Mouse (Mus musculus) hindbrain, embryonic 15.5 days (tissue): Measurements from ENCODE around the gene Vsig8. TPM values are rescaled to one million over a fixed set of nuclear protein-coding genes. Genes with fewer than 3 reads are reported as not detected.
A peak's percentile ranks its signal among the peaks of the same experiment; 100 is the strongest.

Experiments
- ATAC-seq: fragments of 200-750 bp; cut with Nextera tagmentation; 2 replicates; pipeline ENCODE4 v1.8.0; 2017; ENCODE audit warnings: low read depth, moderate number of reproducible peaks, moderate TSS enrichment; ENCODE audit not compliant: low FRiP score
- H3K27ac ChIP-seq: fragments of 300-500 bp; sonication (generic); replicated peaks from 2 replicates; pipeline ENCODE4 v1.5.1; 2015; ENCODE audit warnings: mild to moderate bottlenecking, inconsistent platforms
- H3K27me3 ChIP-seq: fragments of 300-500 bp; sonication (generic); 2 replicates; pipeline ENCODE4 v1.6.1; 2015; ENCODE audit warnings: control low read depth, inconsistent platforms
- H3K36me3 ChIP-seq: fragments of 300-500 bp; sonication (generic); 2 replicates; pipeline ENCODE4 v1.6.1; 2015; ENCODE audit warnings: control low read depth, inconsistent platforms
- H3K4me1 ChIP-seq: fragments of 300-500 bp; sonication (generic); replicated peaks from 2 replicates; pipeline ENCODE4 v1.6.1; 2015; ENCODE audit warnings: control low read depth, inconsistent platforms
- H3K4me2 ChIP-seq: fragments of 300-500 bp; sonication (generic); 2 replicates; pipeline ENCODE4 v1.6.1; 2015; ENCODE audit warnings: moderate library complexity, mild to moderate bottlenecking, inconsistent platforms
- H3K4me3 ChIP-seq: fragments of 300-500 bp; sonication (generic); 2 replicates; pipeline ENCODE4 v1.5.1; 2015; ENCODE audit warnings: mild to moderate bottlenecking, inconsistent platforms
- H3K9ac ChIP-seq: fragments of 300-500 bp; sonication (generic); 2 replicates; pipeline ENCODE4 v1.6.1; 2015; ENCODE audit warnings: inconsistent platforms
- H3K9me3 ChIP-seq: fragments of 300-500 bp; sonication (generic); 2 replicates; pipeline ENCODE4 v1.6.1; 2016; ENCODE audit warnings: control low read depth, inconsistent platforms
- WGBS: fragments of 180-500 bp; shearing (Covaris S2); methylation state at CpG from one replicate; pipeline ENCODE4 v1.1.7; 2015; 5-methylcytosine and 5-hydroxymethylcytosine counted together
- polyA plus RNA-seq: library from polyadenylated mRNA; unstranded; fragments of >200 nt; fragmentation: Nextera tagmentation; extraction: Ambion mirVana; gene quantifications from 2 replicates; pipeline ENCODE4 v1.2.1, GENCODE M21; 2015

Gene Vsig8
- polyA plus RNA-seq, 1 experiment from 2014 or later = 1.1 TPM

DNA sequence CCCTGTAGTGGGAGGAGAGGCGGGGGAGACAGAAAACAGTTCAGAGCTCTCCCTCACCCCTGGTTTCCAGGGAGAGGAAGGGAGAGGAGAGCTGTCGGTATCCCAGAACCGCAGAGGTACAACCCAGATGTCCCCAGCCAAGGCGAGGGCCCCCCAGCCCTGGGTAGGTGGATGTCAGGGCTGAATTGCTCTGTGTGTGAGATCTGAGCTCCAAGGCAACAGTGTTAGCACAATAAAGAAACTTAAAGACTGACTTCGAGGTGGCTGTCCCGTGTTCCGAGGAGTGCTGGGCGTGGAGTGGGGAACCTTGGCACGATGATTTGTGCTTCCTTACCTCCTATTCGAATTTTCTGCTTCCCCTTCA lies 7.7 kb downstream of the Vsig8 start:
- Histone ChIP-seq H3K27me3 (peaks cover 10% of the 10 kb centered on the region; the same call in 1 of the 2 replicates), H3K4me1 (peaks cover 16% of the 10 kb centered on the region), H3K4me3 (peak overlapping the region; percentile 62), H3K9ac (peak overlapping the region; percentile 58), H3K4me2 (peak overlapping the region; percentile 87), H3K9me3 (no peaks in the 10 kb centered on the region), H3K27ac (0 out of 2 replicates have a peak overlapping the region, but pooled peaks have one; percentile 44), H3K36me3 (no peaks in the 10 kb centered on the region)
- ATAC-seq = no peak
- 1% methylated on average over 9 of the region's 10 CpGs for WGBS

DNA sequence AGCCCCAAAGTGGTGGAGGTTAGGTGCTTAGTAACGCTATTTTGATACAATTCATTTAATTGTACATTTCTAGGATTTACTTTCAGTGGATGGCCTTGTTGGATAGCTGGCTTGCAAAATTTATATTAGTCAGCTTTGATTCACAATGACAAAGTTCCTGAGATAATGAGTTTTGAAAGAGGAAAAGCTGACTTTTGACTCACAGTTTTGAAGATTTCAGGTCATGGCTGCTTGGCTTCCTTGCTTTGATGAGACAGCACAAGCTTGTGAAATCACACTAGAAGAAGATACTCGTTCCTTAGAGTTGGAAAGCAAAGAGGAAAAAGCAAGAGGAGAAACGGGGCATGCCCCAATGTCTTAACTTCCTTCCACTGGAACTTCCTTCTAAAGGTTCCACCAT lies 10.4 kb downstream of the Vsig8 start:
- 81% methylated on average over 3 of the region's 3 CpGs for WGBS
- Histone ChIP-seq H3K27ac (no peak overlapping the region), H3K4me3 (no peak overlapping the region), H3K4me2 (no peak overlapping the region), H3K4me1 (peaks cover 16% of the 10 kb centered on the region), H3K9ac (no peak overlapping the region), H3K9me3 (no peaks in the 10 kb centered on the region), H3K36me3 (no peaks in the 10 kb centered on the region), H3K27me3 (peaks cover 9% of the 10 kb centered on the region; the same call in 1 of the 2 replicates)
- ATAC-seq = no peak

DNA sequence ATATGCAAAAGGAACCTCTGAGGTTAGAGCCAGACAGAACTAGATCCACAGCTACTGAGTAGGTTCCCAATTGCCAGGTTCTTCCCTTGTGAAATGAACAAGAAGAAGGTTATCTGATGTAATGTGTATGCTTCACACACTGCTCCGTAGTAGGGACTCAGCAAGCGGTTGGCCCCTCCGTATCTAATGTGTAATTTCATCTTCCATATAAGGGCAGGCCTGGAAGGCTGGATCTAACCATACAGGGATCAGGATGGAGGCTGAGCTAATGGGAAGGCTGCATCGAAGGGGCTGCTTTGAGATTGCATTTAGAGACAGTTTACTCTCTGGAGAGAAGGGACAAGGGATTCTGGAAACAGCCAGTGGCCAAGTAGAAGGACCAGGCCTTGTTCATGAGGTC lies 12.0 kb downstream of the Vsig8 start:
- 54% methylated on average over 4 of the region's 4 CpGs for WGBS
- Histone ChIP-seq H3K27ac (no peak overlapping the region), H3K36me3 (no peaks in the 10 kb centered on the region), H3K9me3 (no peaks in the 10 kb centered on the region), H3K4me2 (no peak overlapping the region), H3K9ac (no peak overlapping the region), H3K4me1 (peaks cover 5% of the 10 kb centered on the region; the same call in 1 of the 2 replicates), H3K27me3 (no peaks in the 10 kb centered on the region), H3K4me3 (no peak overlapping the region)
- no peak for ATAC-seq

DNA sequence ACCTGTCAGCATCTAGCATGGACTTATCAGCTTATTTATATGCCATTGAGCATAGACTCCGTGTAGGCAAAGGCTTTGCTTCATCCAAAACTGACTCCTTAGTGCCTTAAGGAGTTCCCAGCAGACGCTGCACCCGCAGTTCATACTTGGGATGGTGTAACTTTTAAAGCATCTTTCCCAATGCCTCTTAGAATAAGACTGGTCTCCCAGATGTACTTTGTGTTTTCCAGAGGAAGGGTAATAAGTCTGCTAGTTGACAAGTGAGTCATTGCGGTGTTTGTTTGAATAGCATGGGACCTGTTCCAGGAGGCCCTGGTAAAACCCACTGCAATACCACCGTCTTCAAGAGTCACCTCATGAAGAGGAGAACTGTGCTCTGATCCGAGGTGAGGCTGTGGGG lies 24.4 kb downstream of the Vsig8 start:
- Histone ChIP-seq H3K9me3 (no peaks in the 10 kb centered on the region), H3K4me3 (no peak overlapping the region), H3K9ac (no peak overlapping the region), H3K4me2 (no peak overlapping the region), H3K4me1 (peaks cover under 1% of the 10 kb centered on the region; the same call in 1 of the 2 replicates), H3K27ac (no peak overlapping the region), H3K36me3 (no peaks in the 10 kb centered on the region), H3K27me3 (no peaks in the 10 kb centered on the region; the same call in 1 of the 2 replicates)
- 78% methylated on average over 6 of the region's 6 CpGs for WGBS
- ATAC-seq = no peak

- ATAC-seq = no peak
- 89% methylated on average over 8 of the region's 8 CpGs for WGBS
- H3K9ac ChIP-seq = no peak overlapping the region
- peaks cover 14% of the 10 kb centered on the region for H3K4me1 ChIP-seq
- H3K4me2 ChIP-seq = no peak overlapping the region
- H3K27me3 ChIP-seq = no peaks in the 10 kb centered on the region; the same call in 1 of the 2 replicates
- H3K27ac ChIP-seq = no peak overlapping the region
- no peaks in the 10 kb centered on the region for H3K36me3 ChIP-seq
- no peaks in the 10 kb centered on the region for H3K9me3 ChIP-seq
- H3K4me3 ChIP-seq = no peak overlapping the region
Measured at GRCm38 (mm10) chr1:172582436-172582835, 26.7 kb downstream of the Vsig8 start.

- Histone ChIP-seq H3K36me3 (no peaks in the 10 kb centered on the region), H3K4me1 (peaks cover 14% of the 10 kb centered on the region), H3K9me3 (no peaks in the 10 kb centered on the region), H3K27ac (no peak overlapping the region), H3K4me2 (no peak overlapping the region), H3K4me3 (no peak overlapping the region), H3K9ac (no peak overlapping the region), H3K27me3 (no peaks in the 10 kb centered on the region; the same call in 1 of the 2 replicates)
- 89% methylated on average over 6 of the region's 6 CpGs for WGBS
- ATAC-seq = no peak
Measured at GRCm38 (mm10) chr1:172584271-172584670, 28.5 kb downstream of the Vsig8 start.

DNA sequence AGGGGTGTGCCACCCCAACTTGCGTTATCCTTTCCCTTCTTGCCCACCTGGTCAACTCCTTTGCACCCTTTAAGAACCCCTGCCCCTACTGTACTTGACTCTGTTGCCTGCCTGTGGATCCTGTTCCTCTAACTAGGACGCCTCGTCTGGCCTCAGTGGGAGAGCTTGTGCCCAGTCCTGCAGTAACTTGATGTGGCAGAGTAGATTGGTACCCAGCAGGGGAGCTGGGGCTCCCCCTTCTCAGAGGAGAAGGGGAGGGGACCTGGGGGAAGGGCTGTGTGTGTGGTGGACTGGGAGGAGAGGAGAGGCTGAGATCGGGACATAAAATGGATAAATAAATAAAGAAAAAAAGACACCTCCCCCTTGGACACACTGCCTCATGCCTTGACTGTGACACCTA lies 29.3 kb downstream of the Vsig8 start:
- Histone ChIP-seq H3K4me3 (no peak overlapping the region), H3K27me3 (no peaks in the 10 kb centered on the region; the same call in 1 of the 2 replicates), H3K4me1 (peaks cover 14% of the 10 kb centered on the region), H3K9ac (no peak overlapping the region), H3K4me2 (peak overlapping the region; percentile 24; the same call in 1 of the 2 replicates), H3K27ac (no peak overlapping the region), H3K36me3 (no peaks in the 10 kb centered on the region), H3K9me3 (no peaks in the 10 kb centered on the region)
- WGBS = 45% methylated on average over 4 of the region's 4 CpGs
- peak; percentile 39 for ATAC-seq

DNA sequence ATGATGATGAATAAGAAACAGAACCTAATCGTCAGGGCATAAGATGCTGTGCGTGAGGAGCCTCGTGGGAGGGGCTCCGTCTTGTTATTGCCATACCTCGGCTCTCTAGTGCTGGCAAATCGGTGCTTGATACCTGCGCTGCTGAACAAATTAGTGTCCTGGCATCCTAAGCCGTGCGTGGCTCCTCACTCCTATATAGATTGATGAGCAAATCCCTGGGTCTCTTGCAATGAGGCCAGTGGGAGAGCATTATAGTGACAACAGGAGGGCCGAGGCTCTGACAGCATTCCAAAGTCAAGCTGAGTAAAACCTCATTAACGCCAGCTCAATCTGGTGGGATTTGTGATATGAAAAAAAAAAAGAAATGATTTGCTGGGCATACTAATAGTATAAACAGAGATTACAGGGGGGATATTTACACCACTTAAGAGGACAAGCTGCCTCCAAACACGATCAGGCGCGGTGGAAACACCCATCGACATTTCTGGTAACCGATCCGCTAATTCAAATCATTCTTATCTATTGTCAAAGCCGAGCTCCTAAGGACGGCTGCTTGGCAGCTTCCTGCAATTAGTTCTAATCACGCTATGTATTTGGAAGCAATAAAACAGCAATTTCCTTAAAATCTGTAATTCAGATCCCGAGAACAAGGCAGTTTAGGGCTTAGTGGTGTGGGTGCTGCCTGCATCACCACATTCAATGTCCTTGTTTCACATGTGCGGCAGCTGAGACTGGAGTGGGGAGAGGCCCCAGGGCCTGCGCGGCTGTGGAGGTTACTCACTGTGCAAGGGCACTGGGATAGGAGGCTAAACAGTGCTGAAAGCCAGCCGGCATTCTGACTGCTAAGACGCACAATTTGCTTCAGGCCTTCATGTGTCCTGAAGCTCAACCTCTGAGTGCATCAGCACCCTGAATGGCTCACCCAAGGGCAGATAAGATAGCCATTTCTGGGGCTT lies 30.2 kb downstream of the Vsig8 start:
- no peaks in the 10 kb centered on the region for H3K36me3 ChIP-seq
- peak overlapping the region; percentile 24 for H3K4me2 ChIP-seq
- no peaks in the 10 kb centered on the region for H3K9me3 ChIP-seq
- H3K27me3 ChIP-seq = no peaks in the 10 kb centered on the region; the same call in 1 of the 2 replicates
- WGBS = 17% methylated on average over 26 of the region's 26 CpGs
- no peak overlapping the region for H3K4me3 ChIP-seq
- H3K9ac ChIP-seq = no peak overlapping the region
- peaks cover 14% of the 10 kb centered on the region for H3K4me1 ChIP-seq
- ATAC-seq = peak; percentile 58; the same call in 1 of the 2 replicates
- peak overlapping the region; percentile 47 for H3K27ac ChIP-seq

DNA sequence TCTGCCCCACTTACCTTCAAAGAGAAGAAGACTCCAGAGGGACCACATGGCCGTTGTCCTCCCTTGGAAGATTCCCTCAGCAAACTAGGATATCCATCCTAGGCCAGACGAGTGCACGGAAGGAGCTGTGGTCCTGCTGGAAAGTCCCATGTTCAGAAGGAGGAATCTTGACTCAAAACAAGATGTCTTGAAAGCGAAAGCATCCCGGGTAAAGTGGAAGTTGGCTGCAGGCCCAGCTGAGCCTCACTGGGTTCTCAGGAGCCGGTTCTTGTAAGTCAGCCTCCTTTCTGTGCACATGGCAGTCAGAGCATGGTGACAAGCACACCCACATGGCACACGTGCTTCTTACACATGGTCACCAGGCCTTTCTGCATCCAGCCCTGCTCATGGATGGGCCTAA lies 34.6 kb downstream of the Vsig8 start, which contains the start of gene Slamf8:
Slamf8 (minus strand) TSS at position 184 of the 400 bp plus-strand sequence.
- no peak within 1 kb of the TSS for H3K9ac ChIP-seq
- H3K27ac ChIP-seq = no peak within 1 kb of the TSS
- peaks cover 11% of the 10 kb centered on the region for H3K4me1 ChIP-seq
- H3K9me3 ChIP-seq = no peaks in the 10 kb centered on the region
- no peak within 1 kb of the TSS for H3K4me2 ChIP-seq
- no peak within 1 kb of the TSS for H3K4me3 ChIP-seq
- no peak for ATAC-seq
- no peaks in the 10 kb centered on the region for H3K36me3 ChIP-seq
- WGBS = 79% methylated on average over 7 of the region's 7 CpGs
- H3K27me3 ChIP-seq = no peaks in the 10 kb centered on the region

GRCm38 (mm10) chr1:172593321-172593720 lies 37.6 kb downstream of the Vsig8 start:
- H3K27me3 ChIP-seq = no peaks in the 10 kb centered on the region
- no peak overlapping the region for H3K27ac ChIP-seq
- no peaks in the 10 kb centered on the region for H3K4me1 ChIP-seq
- WGBS = 76% methylated on average over 3 of the region's 3 CpGs
- H3K9me3 ChIP-seq = no peaks in the 10 kb centered on the region
- no peak for ATAC-seq
- H3K36me3 ChIP-seq = no peaks in the 10 kb centered on the region
- H3K4me3 ChIP-seq = no peak overlapping the region
- no peak overlapping the region for H3K4me2 ChIP-seq
- H3K9ac ChIP-seq = no peak overlapping the region

- Histone ChIP-seq H3K4me3 (no peak overlapping the region), H3K4me2 (no peak overlapping the region), H3K9ac (no peak overlapping the region), H3K9me3 (no peaks in the 10 kb centered on the region), H3K4me1 (no peaks in the 10 kb centered on the region), H3K36me3 (no peaks in the 10 kb centered on the region), H3K27me3 (no peaks in the 10 kb centered on the region), H3K27ac (no peak overlapping the region)
- 93% methylated on average over 2 of the region's 2 CpGs for WGBS
- ATAC-seq = no peak
Measured at GRCm38 (mm10) chr1:172593956-172594355, 38.2 kb downstream of the Vsig8 start.

- Histone ChIP-seq H3K36me3 (no peaks in the 10 kb centered on the region), H3K27me3 (no peaks in the 10 kb centered on the region), H3K27ac (no peak overlapping the region), H3K4me2 (no peak overlapping the region), H3K4me3 (no peak overlapping the region), H3K9ac (no peak overlapping the region), H3K9me3 (no peaks in the 10 kb centered on the region), H3K4me1 (no peaks in the 10 kb centered on the region)
- no peak for ATAC-seq
Measured at GRCm38 (mm10) chr1:172594495-172594894, 38.8 kb downstream of the Vsig8 start.
